Mouse (Mus musculus) forebrain, embryonic 16.5 days (tissue): ENCODE measurements at regions not wholly inside any gene's neighbourhood (a gene's known extent, or its start where the extent isn't known, plus 50 kb on each side); places are given as distances from the start of the nearest gene placed in this dataset. TPM values are rescaled to one million over a fixed set of nuclear protein-coding genes. Genes with fewer than 3 reads are reported as not detected.

Source experiments
- microRNA-seq: library from miRNA; unstranded; fragments of <30 nt; microRNA quantifications from one replicate; pipeline ENCODE4, GENCODE M21; 2017

Small RNA genes lying in the stretch of these regions (microRNA-seq; reads per million reads assigned to microRNA genes)
- not detected for gene Gm23700
